Mouse (Mus musculus): ENCODE results near the gene Phtf2. TPM values are rescaled to one million over a fixed set of nuclear protein-coding genes. Genes with fewer than 3 reads are reported as not detected.

The Phtf2 gene
- polyA plus RNA-seq, 1 experiment from 2014 or later: 15.8 TPM

DNA sequence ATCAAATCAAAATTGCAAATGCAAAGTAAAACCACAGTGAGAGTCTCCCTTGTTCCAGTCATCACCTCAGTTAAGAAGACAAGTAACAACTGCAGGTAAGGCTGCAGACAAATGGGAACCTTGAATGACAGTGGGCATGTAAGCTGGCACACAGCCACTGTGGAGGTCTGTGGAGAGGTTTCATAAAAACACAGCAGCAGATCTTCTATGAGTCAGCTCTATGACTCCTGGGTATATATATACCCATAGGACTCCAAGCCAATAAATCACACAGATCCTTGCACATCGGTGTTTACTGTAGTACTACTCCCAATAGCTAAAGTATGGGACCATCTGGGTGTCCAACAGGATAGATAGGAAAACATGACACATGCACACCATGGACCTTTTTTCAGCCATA is 8.8 kb downstream of the Phtf2 start:
- no peak overlapping the region for H3K27ac ChIP-seq (ENCODE audit: low read length)
- ATAC-seq (ENCODE audit: low FRiP score, low TSS enrichment): no peak
- H3K9me3 ChIP-seq (ENCODE audit: low read length): no peaks in the 10 kb centered on the region; the same call in 1 of the 2 replicates
- no peak overlapping the region for H3K4me3 ChIP-seq (ENCODE audit: low read length)
- H3K4me1 ChIP-seq (ENCODE audit: insufficient read depth, low read length): 0 out of 2 replicates have a peak, but pooled peaks cover 3% of the 10 kb centered on the region
- H3K27me3 ChIP-seq (ENCODE audit: insufficient read depth, low read length): no peaks in the 10 kb centered on the region
- H3K36me3 ChIP-seq (ENCODE audit: insufficient read depth, low read length): peaks cover 3% of the 10 kb centered on the region; the same call in 1 of the 2 replicates
- 66% methylated on average over 1 of the region's 1 CpGs for WGBS
- H3K4me2 ChIP-seq (replicated peaks; ENCODE audit: low read depth, low read length): no peak overlapping the region
- H3K9ac ChIP-seq (replicated peaks; ENCODE audit: low read length): no peak overlapping the region

DNA sequence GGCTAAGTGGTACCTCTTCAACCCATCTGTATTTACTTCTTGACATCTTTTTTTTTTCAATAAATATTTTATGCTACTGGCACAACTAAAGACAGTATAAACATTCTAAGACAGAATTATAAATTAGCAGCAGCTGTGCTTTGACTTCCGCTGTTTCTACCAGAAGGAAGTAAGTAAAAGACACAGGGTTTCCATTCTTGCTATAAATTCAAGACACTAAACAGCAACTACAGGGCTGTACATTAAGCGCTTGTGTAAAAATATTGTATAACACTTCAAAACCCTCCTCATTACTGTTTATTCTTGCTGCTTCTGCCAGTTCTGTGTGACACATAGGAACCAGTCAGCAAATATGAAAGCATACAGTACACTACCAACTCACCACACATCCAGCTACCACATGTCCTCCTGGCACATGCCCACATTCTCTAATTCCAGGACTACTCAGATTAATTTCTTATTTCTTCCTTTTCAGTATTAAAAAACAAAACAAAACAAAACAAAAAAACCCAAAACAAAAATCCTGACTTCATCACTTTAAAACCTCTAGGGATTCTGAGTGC is 16.6 kb downstream of the Phtf2 start:
- Histone ChIP-seq H3K36me3 (ENCODE audit: insufficient read depth, low read length) (no peaks in the 10 kb centered on the region), H3K4me3 (ENCODE audit: low read length) (no peak overlapping the region), H3K27ac (ENCODE audit: low read length) (peak overlapping the region; percentile 62), H3K27me3 (ENCODE audit: insufficient read depth, low read length) (no peaks in the 10 kb centered on the region), H3K9ac (replicated peaks; ENCODE audit: low read length) (no peak overlapping the region), H3K4me1 (ENCODE audit: insufficient read depth, low read length) (peaks cover 25% of the 10 kb centered on the region), H3K4me2 (replicated peaks; ENCODE audit: low read depth, low read length) (no peak overlapping the region), H3K9me3 (ENCODE audit: low read length) (no peaks in the 10 kb centered on the region)
- ATAC-seq (ENCODE audit: low FRiP score, low TSS enrichment): no peak
- 42% methylated on average over 2 of the region's 2 CpGs for WGBS

DNA sequence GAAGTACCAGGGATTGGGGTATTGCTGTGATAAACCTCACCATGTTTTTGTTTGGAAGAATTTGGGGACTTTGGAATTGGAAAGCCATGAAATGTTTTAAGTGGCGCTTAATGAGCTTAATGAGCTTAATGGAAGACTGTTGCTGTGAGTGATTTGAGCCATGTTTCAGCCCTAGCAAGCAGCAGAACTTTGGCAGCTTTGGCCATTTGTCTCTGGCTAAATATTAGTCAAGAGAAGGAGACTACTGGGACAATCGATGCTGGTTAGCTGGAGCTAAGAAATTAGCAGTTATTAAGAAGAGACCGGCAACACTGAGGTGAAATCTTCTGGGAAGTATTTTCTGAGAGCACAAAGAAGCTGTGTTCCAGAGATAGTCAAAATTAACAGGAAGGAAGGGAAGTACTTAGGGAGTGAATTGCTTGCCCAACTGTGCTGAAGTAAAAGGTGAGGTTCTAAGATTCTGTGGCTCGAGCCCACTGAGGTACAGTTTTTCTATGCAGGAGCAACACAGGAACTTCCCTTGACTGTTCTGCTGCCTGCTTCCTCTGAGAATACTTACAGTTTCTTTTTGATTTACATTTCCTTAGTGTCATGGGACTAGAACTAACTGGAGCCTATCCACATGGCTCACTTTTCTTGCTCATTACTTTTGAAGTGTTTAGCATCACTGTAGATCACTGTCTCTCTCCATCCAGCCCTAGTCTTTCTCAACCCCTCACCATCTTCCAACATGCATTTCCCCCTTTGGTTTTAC is 17.5 kb downstream of the Phtf2 start:
- 58% methylated on average over 4 of the region's 4 CpGs for WGBS
- peak; percentile 46; the same call in 1 of the 2 replicates for ATAC-seq (ENCODE audit: low FRiP score, low TSS enrichment)
- no peak overlapping the region for H3K9ac ChIP-seq (replicated peaks; ENCODE audit: low read length)
- H3K27ac ChIP-seq (ENCODE audit: low read length): peak overlapping the region; percentile 62
- no peaks in the 10 kb centered on the region for H3K9me3 ChIP-seq (ENCODE audit: low read length)
- H3K27me3 ChIP-seq (ENCODE audit: insufficient read depth, low read length): no peaks in the 10 kb centered on the region
- H3K4me2 ChIP-seq (replicated peaks; ENCODE audit: low read depth, low read length): no peak overlapping the region
- H3K4me3 ChIP-seq (ENCODE audit: low read length): no peak overlapping the region
- peaks cover 25% of the 10 kb centered on the region for H3K4me1 ChIP-seq (ENCODE audit: insufficient read depth, low read length)
- H3K36me3 ChIP-seq (ENCODE audit: insufficient read depth, low read length): no peaks in the 10 kb centered on the region

DNA sequence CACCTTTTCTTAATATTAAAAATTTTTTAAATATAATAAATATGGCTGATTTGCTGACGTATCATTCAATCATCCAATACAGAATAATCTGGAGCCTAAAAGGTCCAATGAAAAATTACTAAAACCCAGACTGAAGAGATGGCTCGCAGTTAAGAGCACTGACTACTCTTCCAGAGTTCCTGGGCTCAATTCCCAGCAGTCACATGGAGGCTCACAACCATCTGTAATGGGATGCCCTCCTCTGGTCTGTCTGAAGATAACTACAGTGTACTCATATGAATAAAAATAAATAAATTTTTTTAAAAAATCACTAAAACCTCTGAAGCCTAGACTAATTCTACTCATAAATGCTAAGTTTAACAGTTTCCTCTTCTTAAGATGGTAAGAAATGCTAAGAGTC is 20.0 kb downstream of the Phtf2 start:
- ATAC-seq (ENCODE audit: low FRiP score, low TSS enrichment): no peak
- H3K36me3 ChIP-seq (ENCODE audit: insufficient read depth, low read length): no peaks in the 10 kb centered on the region
- peaks cover 25% of the 10 kb centered on the region for H3K4me1 ChIP-seq (ENCODE audit: insufficient read depth, low read length)
- H3K27me3 ChIP-seq (ENCODE audit: insufficient read depth, low read length): no peaks in the 10 kb centered on the region
- H3K9ac ChIP-seq (replicated peaks; ENCODE audit: low read length): no peak overlapping the region
- no peak overlapping the region for H3K27ac ChIP-seq (ENCODE audit: low read length)
- no peaks in the 10 kb centered on the region for H3K9me3 ChIP-seq (ENCODE audit: low read length)
- no peak overlapping the region for H3K4me3 ChIP-seq (ENCODE audit: low read length)
- WGBS: 96% methylated on average over 2 of the region's 2 CpGs
- H3K4me2 ChIP-seq (replicated peaks; ENCODE audit: low read depth, low read length): no peak overlapping the region

DNA sequence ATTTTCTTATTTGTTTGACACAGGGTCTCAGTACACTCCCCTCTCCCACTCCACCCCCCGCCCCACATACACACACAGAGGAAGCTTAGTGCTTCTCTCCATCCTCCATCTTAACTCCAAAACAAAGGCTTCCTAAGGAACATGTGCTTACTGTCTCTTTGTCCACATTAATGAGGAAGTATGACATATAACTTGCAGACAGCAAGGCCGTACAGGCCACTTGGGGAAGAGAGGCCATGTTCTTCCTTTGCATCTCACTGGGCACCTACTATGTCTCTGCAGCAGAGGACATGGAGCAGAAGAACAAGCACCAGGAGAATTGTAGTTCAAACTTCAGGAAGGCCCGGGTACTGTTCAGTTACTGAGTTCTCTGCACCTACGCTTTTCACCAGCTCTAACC is 21.4 kb downstream of the Phtf2 start:
- H3K27me3 ChIP-seq (ENCODE audit: insufficient read depth, low read length): no peaks in the 10 kb centered on the region
- 89% methylated on average over 4 of the region's 4 CpGs for WGBS
- no peak overlapping the region for H3K27ac ChIP-seq (ENCODE audit: low read length)
- H3K4me3 ChIP-seq (ENCODE audit: low read length): no peak overlapping the region
- no peak for ATAC-seq (ENCODE audit: low FRiP score, low TSS enrichment)
- peaks cover 19% of the 10 kb centered on the region for H3K4me1 ChIP-seq (ENCODE audit: insufficient read depth, low read length)
- no peak overlapping the region for H3K9ac ChIP-seq (replicated peaks; ENCODE audit: low read length)
- no peak overlapping the region for H3K4me2 ChIP-seq (replicated peaks; ENCODE audit: low read depth, low read length)
- no peaks in the 10 kb centered on the region for H3K9me3 ChIP-seq (ENCODE audit: low read length)
- H3K36me3 ChIP-seq (ENCODE audit: insufficient read depth, low read length): no peaks in the 10 kb centered on the region

DNA sequence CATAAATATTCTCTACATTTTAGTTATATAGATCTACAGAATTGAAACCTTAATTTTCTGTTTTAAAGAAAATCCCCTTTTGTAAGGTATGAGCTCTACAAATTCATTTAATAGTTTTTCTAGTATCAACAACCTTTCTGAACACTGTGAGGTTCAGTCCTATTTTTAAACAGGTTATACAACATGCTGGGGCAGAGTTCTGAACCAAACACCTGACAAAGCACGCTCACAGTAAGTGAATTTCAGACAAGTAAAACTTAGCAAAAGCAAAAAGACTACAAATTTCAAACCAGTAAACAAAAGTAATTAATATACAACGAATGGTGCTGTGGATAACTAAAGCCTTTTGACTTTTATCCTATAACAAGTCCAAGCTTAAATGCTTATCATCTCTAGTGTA is 23.5 kb downstream of the Phtf2 start:
- Histone ChIP-seq H3K4me3 (ENCODE audit: low read length) (no peak overlapping the region), H3K4me2 (replicated peaks; ENCODE audit: low read depth, low read length) (no peak overlapping the region), H3K27me3 (ENCODE audit: insufficient read depth, low read length) (no peaks in the 10 kb centered on the region), H3K9ac (replicated peaks; ENCODE audit: low read length) (no peak overlapping the region), H3K9me3 (ENCODE audit: low read length) (no peaks in the 10 kb centered on the region), H3K4me1 (ENCODE audit: insufficient read depth, low read length) (0 out of 2 replicates have a peak, but pooled peaks cover 3% of the 10 kb centered on the region), H3K36me3 (ENCODE audit: insufficient read depth, low read length) (no peaks in the 10 kb centered on the region), H3K27ac (ENCODE audit: low read length) (no peak overlapping the region)
- WGBS: 79% methylated on average over 2 of the region's 2 CpGs
- ATAC-seq (ENCODE audit: low FRiP score, low TSS enrichment): no peak

DNA sequence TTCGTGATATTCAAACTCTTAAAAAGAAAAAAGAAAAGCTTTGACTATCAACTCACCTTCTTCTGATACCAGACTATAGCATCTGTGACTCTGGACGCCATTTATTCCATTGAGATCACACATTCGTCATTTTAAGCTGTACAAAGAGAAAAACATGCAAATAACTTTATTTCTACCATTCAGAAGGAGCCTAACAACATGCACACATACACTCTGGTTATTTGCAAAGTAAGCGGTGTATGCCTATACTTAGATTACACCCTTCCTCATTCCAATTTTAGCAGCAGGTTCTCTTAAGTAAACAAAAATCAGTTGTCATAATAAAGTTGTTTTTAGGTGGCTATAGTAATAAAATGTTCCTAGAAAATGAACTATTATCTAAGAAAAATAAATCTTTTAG is 26.9 kb downstream of the Phtf2 start:
- H3K9me3 ChIP-seq (ENCODE audit: low read length): no peaks in the 10 kb centered on the region
- H3K27ac ChIP-seq (ENCODE audit: low read length): no peak overlapping the region
- no peak overlapping the region for H3K9ac ChIP-seq (replicated peaks; ENCODE audit: low read length)

DNA sequence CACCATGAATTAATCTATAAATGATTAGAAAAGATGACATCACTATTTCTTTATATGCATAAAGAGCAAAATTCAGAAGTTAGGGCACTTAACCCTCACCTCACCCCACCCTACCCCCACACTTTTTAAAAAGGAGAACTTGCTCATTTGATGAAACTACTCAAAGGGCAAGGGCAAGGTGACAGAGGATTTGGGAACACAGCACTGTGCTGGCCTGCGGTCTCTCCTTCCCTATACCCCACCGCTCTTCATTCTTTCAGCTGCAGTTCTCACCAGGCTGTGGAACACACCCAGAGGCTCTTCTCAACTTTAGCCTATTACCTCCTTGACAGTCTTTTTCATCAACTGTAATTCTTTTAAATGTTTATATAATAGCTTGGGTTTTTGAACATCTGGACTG is 34.9 kb downstream of the Phtf2 start:
- no peak for ATAC-seq (ENCODE audit: low FRiP score, low TSS enrichment)
- no peaks in the 10 kb centered on the region for H3K9me3 ChIP-seq (ENCODE audit: low read length)
- H3K4me2 ChIP-seq (replicated peaks; ENCODE audit: low read depth, low read length): no peak overlapping the region
- no peak overlapping the region for H3K9ac ChIP-seq (replicated peaks; ENCODE audit: low read length)
- no peak overlapping the region for H3K27ac ChIP-seq (ENCODE audit: low read length)
- H3K4me1 ChIP-seq (ENCODE audit: insufficient read depth, low read length): no peaks in the 10 kb centered on the region
- no peaks in the 10 kb centered on the region for H3K27me3 ChIP-seq (ENCODE audit: insufficient read depth, low read length)
- WGBS: 97% methylated on average over 2 of the region's 2 CpGs
- no peaks in the 10 kb centered on the region for H3K36me3 ChIP-seq (ENCODE audit: insufficient read depth, low read length)
- no peak overlapping the region for H3K4me3 ChIP-seq (ENCODE audit: low read length)

More for the DNA sequence above, 26.9 kb downstream of the Phtf2 start:
- WGBS: 86% methylated on average over 4 of the region's 4 CpGs
- Histone ChIP-seq H3K4me3 (ENCODE audit: low read length) (no peak overlapping the region), H3K27me3 (ENCODE audit: insufficient read depth, low read length) (no peaks in the 10 kb centered on the region), H3K4me2 (replicated peaks; ENCODE audit: low read depth, low read length) (no peak overlapping the region), H3K36me3 (ENCODE audit: insufficient read depth, low read length) (no peaks in the 10 kb centered on the region), H3K4me1 (ENCODE audit: insufficient read depth, low read length) (no peaks in the 10 kb centered on the region)
- no peak for ATAC-seq (ENCODE audit: low FRiP score, low TSS enrichment)

DNA sequence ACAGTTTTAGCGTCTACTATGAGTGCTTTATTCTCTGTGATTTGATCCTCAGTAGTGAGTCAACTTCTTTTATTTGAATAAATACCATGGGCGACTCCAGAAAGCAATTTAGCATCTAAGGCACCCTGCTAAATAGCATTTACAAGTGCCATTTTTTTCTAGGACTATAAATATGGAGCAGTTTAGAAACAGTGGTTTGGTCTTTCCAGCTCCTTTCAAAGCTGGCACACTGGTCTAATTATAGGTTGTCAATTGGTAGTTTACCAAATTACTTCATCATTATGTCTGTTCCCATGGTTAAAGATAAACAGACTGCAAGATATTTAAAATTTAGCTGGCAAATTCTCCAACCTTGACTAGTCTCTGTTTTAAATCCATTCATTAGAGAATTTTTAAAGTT is 38.1 kb downstream of the Phtf2 start:
- 78% methylated on average over 2 of the region's 2 CpGs for WGBS
- ATAC-seq (ENCODE audit: low FRiP score, low TSS enrichment): no peak
- no peak overlapping the region for H3K27ac ChIP-seq (ENCODE audit: low read length)
- no peak overlapping the region for H3K4me3 ChIP-seq (ENCODE audit: low read length)
- no peaks in the 10 kb centered on the region for H3K4me1 ChIP-seq (ENCODE audit: insufficient read depth, low read length)
- H3K36me3 ChIP-seq (ENCODE audit: insufficient read depth, low read length): no peaks in the 10 kb centered on the region
- no peaks in the 10 kb centered on the region for H3K27me3 ChIP-seq (ENCODE audit: insufficient read depth, low read length)
- H3K9me3 ChIP-seq (ENCODE audit: low read length): no peaks in the 10 kb centered on the region
- no peak overlapping the region for H3K9ac ChIP-seq (replicated peaks; ENCODE audit: low read length)
- H3K4me2 ChIP-seq (replicated peaks; ENCODE audit: low read depth, low read length): no peak overlapping the region

DNA sequence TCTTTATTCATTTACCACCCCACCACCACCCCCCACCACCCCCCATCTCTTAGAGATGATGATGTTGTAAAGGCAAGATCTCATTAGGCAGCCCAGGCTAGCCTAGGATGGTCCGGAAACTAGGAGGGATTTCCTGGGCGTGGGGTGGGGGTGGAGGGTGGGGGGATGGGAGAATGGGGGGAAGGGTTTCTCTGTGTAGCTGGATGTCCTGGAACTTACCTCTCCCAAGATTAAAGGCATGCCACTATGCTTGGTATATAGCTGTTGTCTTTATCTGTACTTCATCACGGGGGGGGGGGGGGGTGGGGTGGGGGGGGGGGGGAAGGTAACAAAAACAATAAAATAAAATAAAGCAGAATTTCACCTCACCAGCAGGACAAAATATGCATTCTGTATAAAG is 38.5 kb downstream of the Phtf2 start:
- Histone ChIP-seq H3K4me2 (replicated peaks; ENCODE audit: low read depth, low read length) (no peak overlapping the region), H3K27me3 (ENCODE audit: insufficient read depth, low read length) (no peaks in the 10 kb centered on the region), H3K9ac (replicated peaks; ENCODE audit: low read length) (no peak overlapping the region), H3K27ac (ENCODE audit: low read length) (no peak overlapping the region), H3K36me3 (ENCODE audit: insufficient read depth, low read length) (no peaks in the 10 kb centered on the region), H3K4me1 (ENCODE audit: insufficient read depth, low read length) (no peaks in the 10 kb centered on the region), H3K9me3 (ENCODE audit: low read length) (no peaks in the 10 kb centered on the region), H3K4me3 (ENCODE audit: low read length) (no peak overlapping the region)
- 64% methylated on average over 2 of the region's 3 CpGs for WGBS
- ATAC-seq (ENCODE audit: low FRiP score, low TSS enrichment): no peak

Data from kidney, embryonic 16.5 days (tissue).